Mouse (Mus musculus) kidney, adult 2 months (tissue): ENCODE results near the gene Pla2g2e.

Source experiments
- CTCF ChIP-seq: fragments of 200-500 bp; conservative IDR thresholded peaks from 2 replicates; pipeline ENCODE4 v1.5.1; 2011; ENCODE audit warnings: low read depth, mild to moderate bottlenecking, control low read depth, low read length, moderate library complexity, mixed read lengths; ENCODE audit not compliant: insufficient read depth, insufficient read length
- POLR2A ChIP-seq: fragments of 200-500 bp; IDR thresholded peaks from one replicate; pipeline ENCODE4 v1.6.1; 2011; ENCODE audit warnings: low read depth, low read length, control low read depth

GRCm38 (mm10) chr4:138841386-138841785, 36.4 kb upstream of the Pla2g2e start:
- TF ChIP-seq POLR2A (no peak), CTCF (no peak)
